Mouse (Mus musculus) thymus, postnatal 36 days (tissue): ENCODE data around the gene Nt5c3b.

Experiments
- DNase-seq, 2 experiments: peaks; one replicate each; pipeline ENCODE4 v3.0.0; 2022; ENCODE audit warnings: mixed read lengths in 2 of 2

Nt5c3b gene

GRCm38 (mm10) chr11:100399320-100399719 lies 42.3 kb downstream of the Nt5c3b start:
- peak; percentile 52 to 69 for DNase-seq

GRCm38 (mm10) chr11:100398517-100398916 lies 43.1 kb downstream of the Nt5c3b start:
- DNase-seq, result no peak

GRCm38 (mm10) chr11:100397600-100398389 lies 43.8 kb downstream of the Nt5c3b start, which contains the start of gene Jup:
Gene Jup (minus strand): TSS chr11:100397763.
- DNase-seq, result peak; percentile 97

GRCm38 (mm10) chr11:100396886-100397599 lies 44.6 kb downstream of the Nt5c3b start:
- peak; percentile 68 to 77 for DNase-seq

- DNase-seq, result peak in 1 of 2 experiments; percentile 54
These were observed 45.6 kb downstream of the Nt5c3b start for GRCm38 (mm10) chr11:100395861-100396631.

- DNase-seq, result no peak
These were observed 46.4 kb downstream of the Nt5c3b start for GRCm38 (mm10) chr11:100395200-100395599.

- DNase-seq, result no peak
These were observed 47.1 kb downstream of the Nt5c3b start for GRCm38 (mm10) chr11:100394353-100395074.

GRCm38 (mm10) chr11:100393733-100394132 lies 47.9 kb downstream of the Nt5c3b start:
- peak in 1 of 2 experiments; percentile 36 for DNase-seq

GRCm38 (mm10) chr11:100392958-100393357 lies 48.6 kb downstream of the Nt5c3b start:
- no peak for DNase-seq

GRCm38 (mm10) chr11:100391884-100392345 lies 49.7 kb downstream of the Nt5c3b start:
- no peak for DNase-seq

GRCm38 (mm10) chr11:100391081-100391883 lies 50.3 kb downstream of the Nt5c3b start:
- DNase-seq, result peak in 1 of 2 experiments; percentile 27

GRCm38 (mm10) chr11:100389931-100390445 lies 51.6 kb downstream of the Nt5c3b start:
- DNase-seq, result peak in 1 of 2 experiments; percentile 44

- DNase-seq, result no peak
These were observed 53.0 kb downstream of the Nt5c3b start for GRCm38 (mm10) chr11:100388588-100388987.

- DNase-seq, result no peak
These were observed 53.8 kb downstream of the Nt5c3b start for GRCm38 (mm10) chr11:100387589-100388375.

GRCm38 (mm10) chr11:100387111-100387510 lies 54.5 kb downstream of the Nt5c3b start:
- DNase-seq, result no peak

GRCm38 (mm10) chr11:100386586-100386985 lies 55.0 kb downstream of the Nt5c3b start:
- no peak for DNase-seq

- DNase-seq, result no peak
These were observed 56.6 kb downstream of the Nt5c3b start for GRCm38 (mm10) chr11:100385016-100385415.

- DNase-seq, result no peak
These were observed 58.9 kb downstream of the Nt5c3b start for GRCm38 (mm10) chr11:100382682-100383081.

- DNase-seq, result no peak
These were observed 62.3 kb downstream of the Nt5c3b start for GRCm38 (mm10) chr11:100379311-100379710.

- DNase-seq, result no peak
These were observed 63.2 kb downstream of the Nt5c3b start for GRCm38 (mm10) chr11:100378446-100378845.
